Mouse (Mus musculus) megakaryocyte, embryonic 14.5 days (primary cell): Measurements from ENCODE around the gene Arhgap8. TPM values are rescaled to one million over a fixed set of nuclear protein-coding genes. Genes with fewer than 3 reads are reported as not detected.
"Not testable (repeated sequence)": the region's sequence is repeated elsewhere in the genome, so short reads cannot be mapped to it uniquely, and the experiment has no call there.

Experiments used
- H3K27me3 ChIP-seq: replicated peaks from 2 replicates; pipeline ENCODE3; 2012; ENCODE audit warnings: inconsistent platforms
- H3K36me3 ChIP-seq: replicated peaks from 2 replicates; pipeline ENCODE3; 2012; ENCODE audit warnings: low read length, inconsistent platforms, mixed read lengths
- H3K4me1 ChIP-seq: 2 replicates; pipeline ENCODE4 v1.6.1; 2012; ENCODE audit warnings: inconsistent platforms
- H3K4me3 ChIP-seq: replicated peaks from 2 replicates; pipeline ENCODE3; 2012; ENCODE audit warnings: moderate library complexity, mild to moderate bottlenecking, inconsistent platforms
- H3K9me3 ChIP-seq: 2 replicates; pipeline ENCODE4 v1.6.1; 2012; ENCODE audit warnings: inconsistent platforms
- FLI1 ChIP-seq: IDR thresholded peaks from 2 replicates; pipeline ENCODE4 v1.6.1; 2012; ENCODE audit warnings: low read length, inconsistent platforms, mixed read lengths
- GATA1 ChIP-seq: IDR thresholded peaks from 3 replicates; pipeline ENCODE4 v1.6.1; 2012; ENCODE audit warnings: mixed read lengths, low read length, inconsistent platforms, borderline replicate concordance
- polyA plus RNA-seq: library from polyadenylated mRNA; stranded (reverse); fragments of >175 nt; gene quantifications from 2 replicates; pipeline ENCODE4 v1.2.3, GENCODE M21; 2012; ENCODE audit warnings: low replicate concordance; ENCODE audit not compliant: insufficient read depth

Arhgap8 gene
- polyA plus RNA-seq, 1 experiment: not detected

- Histone ChIP-seq H3K9me3 (peaks cover 10% of the 10 kb centered on the region), H3K4me3 (no peak overlapping the region), H3K4me1 (peaks cover 15% of the 10 kb centered on the region), H3K36me3 (no peaks in the 10 kb centered on the region), H3K27me3 (peaks cover 63% of the 10 kb centered on the region)
- no peak for TF ChIP-seq FLI1
- no peak for TF ChIP-seq GATA1
Observed at GRCm38 (mm10) chr15:84712566-84713405, 7.1 kb upstream of the Arhgap8 start.

- TF ChIP-seq GATA1 (no peak), FLI1 (no peak)
- peaks cover 65% of the 10 kb centered on the region for H3K27me3 ChIP-seq
- H3K4me1 ChIP-seq: peaks cover 19% of the 10 kb centered on the region
- peak overlapping the region; percentile 84 for H3K4me3 ChIP-seq
- H3K9me3 ChIP-seq: no peaks in the 10 kb centered on the region
- no peaks in the 10 kb centered on the region for H3K36me3 ChIP-seq
Observed at GRCm38 (mm10) chr15:84714730-84715129, 5.1 kb upstream of the Arhgap8 start.

GRCm38 (mm10) chr15:84715132-84715531 is 4.7 kb upstream of the Arhgap8 start:
- H3K27me3 ChIP-seq: peaks cover 65% of the 10 kb centered on the region
- TF ChIP-seq GATA1: no peak
- peak overlapping the region; percentile 84 for H3K4me3 ChIP-seq
- no peaks in the 10 kb centered on the region for H3K36me3 ChIP-seq
- peaks cover 23% of the 10 kb centered on the region for H3K4me1 ChIP-seq
- H3K9me3 ChIP-seq: no peaks in the 10 kb centered on the region

GRCm38 (mm10) chr15:84717570-84718270 is 2.1 kb upstream of the Arhgap8 start:
- Histone ChIP-seq H3K4me1 (peaks cover 30% of the 10 kb centered on the region), H3K27me3 (peaks cover 68% of the 10 kb centered on the region)
- not testable (repeated sequence) for H3K36me3 ChIP-seq, H3K9me3 ChIP-seq, H3K4me3 ChIP-seq

GRCm38 (mm10) chr15:84718785-84719184 is 1.1 kb upstream of the Arhgap8 start:
- TF ChIP-seq FLI1 (no peak), GATA1 (no peak)
- Histone ChIP-seq H3K4me1 (peaks cover 30% of the 10 kb centered on the region), H3K27me3 (peaks cover 63% of the 10 kb centered on the region), H3K4me3 (no peak overlapping the region), H3K36me3 (no peaks in the 10 kb centered on the region), H3K9me3 (no peaks in the 10 kb centered on the region)

- TF ChIP-seq FLI1 (no peak), GATA1 (no peak)
- Histone ChIP-seq H3K4me1 (peaks cover 17% of the 10 kb centered on the region), H3K4me3 (peak overlapping the region; percentile 76), H3K9me3 (no peaks in the 10 kb centered on the region), H3K27me3 (peaks cover 57% of the 10 kb centered on the region), H3K36me3 (no peaks in the 10 kb centered on the region)
Observed at GRCm38 (mm10) chr15:84720291-84721204, 696 bp downstream of the Arhgap8 start.

- Histone ChIP-seq H3K27me3 (peaks cover 62% of the 10 kb centered on the region), H3K4me1 (peaks cover 15% of the 10 kb centered on the region)
- not testable (repeated sequence) for H3K9me3 ChIP-seq, H3K4me3 ChIP-seq, H3K36me3 ChIP-seq
Observed at GRCm38 (mm10) chr15:84723656-84724055, 3.8 kb downstream of the Arhgap8 start.

- Histone ChIP-seq H3K4me1 (peaks cover 15% of the 10 kb centered on the region), H3K9me3 (no peaks in the 10 kb centered on the region), H3K27me3 (peaks cover 62% of the 10 kb centered on the region), H3K4me3 (no peak overlapping the region), H3K36me3 (no peaks in the 10 kb centered on the region)
- TF ChIP-seq FLI1 (no peak), GATA1 (no peak)
Observed at GRCm38 (mm10) chr15:84724199-84724598, 4.3 kb downstream of the Arhgap8 start.

GRCm38 (mm10) chr15:84729685-84730084 is 9.8 kb downstream of the Arhgap8 start:
- Histone ChIP-seq H3K9me3 (no peaks in the 10 kb centered on the region), H3K4me3 (no peak overlapping the region), H3K36me3 (no peaks in the 10 kb centered on the region), H3K27me3 (peaks cover 56% of the 10 kb centered on the region), H3K4me1 (no peaks in the 10 kb centered on the region)
- no peak for TF ChIP-seq GATA1
- no peak for TF ChIP-seq FLI1
